Mouse (Mus musculus) ES-Bruce4 (cell line): ENCODE data around the gene Cntrl.

Experiments
- CTCF ChIP-seq: IDR thresholded peaks from one replicate; pipeline ENCODE4 v1.8.1; 2011; ENCODE audit warnings: low read depth, low read length
- EP300 ChIP-seq: IDR thresholded peaks from 2 replicates; pipeline ENCODE4 v1.6.1; 2011; ENCODE audit warnings: low read depth, low read length; ENCODE audit not compliant: insufficient read depth
- POLR2A ChIP-seq: IDR thresholded peaks from one replicate; pipeline ENCODE4 v1.8.1; 2011; ENCODE audit warnings: low read length; ENCODE audit not compliant: insufficient read depth

DNA sequence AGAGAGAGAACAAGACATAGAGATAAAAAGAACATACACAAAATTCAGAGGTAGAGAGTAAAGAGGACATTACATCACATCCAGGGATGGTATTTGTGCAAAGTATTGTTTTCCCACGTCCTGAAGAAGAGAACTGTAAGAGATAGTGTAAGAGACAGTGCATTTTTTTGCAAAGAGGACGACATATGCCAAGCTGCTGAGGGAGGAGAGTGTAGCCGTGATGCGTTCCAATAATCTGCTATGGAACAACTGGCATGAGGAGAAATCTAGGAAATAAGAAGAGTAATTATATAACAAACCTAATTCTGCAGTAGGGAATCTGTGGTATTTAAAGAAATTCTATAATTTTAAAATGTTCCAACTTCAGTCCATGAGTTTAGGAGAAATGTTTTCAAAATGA is 21.9 kb upstream of the Cntrl start:
- TF ChIP-seq CTCF: no peak
- no peak for TF ChIP-seq POLR2A
- no peak for TF ChIP-seq EP300
